Mouse (Mus musculus) limb, embryonic 14.5 days (tissue): ENCODE measurements around the gene Ppm1h. TPM values are rescaled to one million over a fixed set of nuclear protein-coding genes. Genes with fewer than 3 reads are reported as not detected.

Source experiments
- ATAC-seq: fragments of 200-750 bp; cut with Nextera tagmentation; 2 replicates; pipeline ENCODE4 v1.8.0; 2017; ENCODE audit warnings: low read depth, moderate number of reproducible peaks, moderate TSS enrichment; ENCODE audit not compliant: low FRiP score
- DNase-seq: peaks from one replicate; pipeline ENCODE4 v3.0.0-alpha.2; 2015; ENCODE audit warnings: low spot score
- H3K27ac ChIP-seq: fragments of 300-500 bp; sonication (generic); replicated peaks from 2 replicates; pipeline ENCODE4 v1.5.1; 2014; ENCODE audit warnings: low read depth, mild to moderate bottlenecking, low read length, moderate library complexity, mixed read lengths
- H3K27me3 ChIP-seq: fragments of 300-500 bp; sonication (generic); 2 replicates; pipeline ENCODE4 v1.6.1; 2014; ENCODE audit warnings: low read length, mixed read lengths; ENCODE audit not compliant: control insufficient read depth, insufficient read depth
- H3K36me3 ChIP-seq: fragments of 300-500 bp; sonication (generic); 2 replicates; pipeline ENCODE4 v1.6.1; 2014; ENCODE audit warnings: mild to moderate bottlenecking, low read length, moderate library complexity, mixed read lengths; ENCODE audit not compliant: control insufficient read depth, insufficient read depth
- H3K4me1 ChIP-seq: fragments of 300-500 bp; sonication (generic); 2 replicates; pipeline ENCODE4 v1.6.1; 2014; ENCODE audit warnings: antibody characterized with exemption, low read length, mixed read lengths; ENCODE audit not compliant: control insufficient read depth, insufficient read depth
- H3K4me2 ChIP-seq: fragments of 300-500 bp; sonication (generic); replicated peaks from 2 replicates; pipeline ENCODE4 v1.6.1; 2014; ENCODE audit warnings: low read depth, mild to moderate bottlenecking, low read length, moderate library complexity; ENCODE audit not compliant: severe bottlenecking
- H3K4me3 ChIP-seq: fragments of 300-500 bp; sonication (generic); replicated peaks from 2 replicates; pipeline ENCODE4 v1.5.1; 2014; ENCODE audit warnings: low read length
- H3K9ac ChIP-seq: fragments of 300-500 bp; sonication (generic); 2 replicates; pipeline ENCODE4 v1.6.1; 2014; ENCODE audit warnings: mild to moderate bottlenecking, low read depth, low read length, moderate library complexity; ENCODE audit not compliant: severe bottlenecking
- H3K9me3 ChIP-seq: fragments of 300-500 bp; sonication (generic); 2 replicates; pipeline ENCODE4 v1.6.1; 2016; ENCODE audit warnings: low read length; ENCODE audit not compliant: control insufficient read depth
- POLR2A ChIP-seq: fragments of 200-500 bp; IDR thresholded peaks from 2 replicates; pipeline ENCODE4 v1.8.0; 2012; ENCODE audit warnings: inconsistent platforms, mild to moderate bottlenecking, moderate library complexity, borderline replicate concordance; ENCODE audit not compliant: insufficient read depth, insufficient read length; ENCODE audit errors: extremely low read depth
- WGBS: fragments of 180-500 bp; shearing (Covaris S2); extraction: QIAGEN DNeasy Blood & Tissue Kit; methylation state at CpG from one replicate; pipeline ENCODE4 v1.1.7; 2014; 5-methylcytosine and 5-hydroxymethylcytosine counted together
- polyA plus RNA-seq, 2 experiments: library from polyadenylated mRNA; depleted of rRNA in 1 of 2; stranded (reverse) in 1 of 2; unstranded in 1 of 2; fragments of >200 nt; fragmentation: Nextera tagmentation in 1 of 2; extraction: Ambion mirVana in 1 of 2; gene quantifications; 2 replicates each; pipeline versions ENCODE4 v1.2.1 to v1.2.3; 2012 to 2014

Ppm1h gene
- polyA plus RNA-seq, 2 experiments = 2.2 to 3.4 TPM

GRCm38 (mm10) chr10:122743361-122743760, 64.8 kb downstream of the Ppm1h start:
- Histone ChIP-seq H3K36me3 (no peaks in the 10 kb centered on the region), H3K27me3 (no peaks in the 10 kb centered on the region), H3K9me3 (no peaks in the 10 kb centered on the region), H3K4me2 (no peak overlapping the region), H3K4me3 (no peak overlapping the region), H3K27ac (no peak overlapping the region), H3K9ac (no peak overlapping the region), H3K4me1 (no peaks in the 10 kb centered on the region)
- TF ChIP-seq POLR2A = no peak
- no peak for DNase-seq
- WGBS = 88% methylated on average over 2 of the region's 2 CpGs
- no peak for ATAC-seq

GRCm38 (mm10) chr10:122744970-122745369, 66.4 kb downstream of the Ppm1h start:
- Histone ChIP-seq H3K27me3 (no peaks in the 10 kb centered on the region), H3K9me3 (no peaks in the 10 kb centered on the region), H3K36me3 (no peaks in the 10 kb centered on the region), H3K9ac (no peak overlapping the region), H3K4me3 (no peak overlapping the region), H3K27ac (no peak overlapping the region), H3K4me2 (no peak overlapping the region), H3K4me1 (no peaks in the 10 kb centered on the region)
- no peak for TF ChIP-seq POLR2A
- 94% methylated on average over 2 of the region's 2 CpGs for WGBS
- ATAC-seq (no peak), DNase-seq (no peak)

GRCm38 (mm10) chr10:122746211-122746610, 67.6 kb downstream of the Ppm1h start:
- Histone ChIP-seq H3K27me3 (no peaks in the 10 kb centered on the region), H3K4me3 (no peak overlapping the region), H3K4me1 (no peaks in the 10 kb centered on the region), H3K27ac (no peak overlapping the region), H3K36me3 (no peaks in the 10 kb centered on the region), H3K4me2 (no peak overlapping the region), H3K9me3 (no peaks in the 10 kb centered on the region), H3K9ac (no peak overlapping the region)
- ATAC-seq (no peak), DNase-seq (no peak)
- no peak for TF ChIP-seq POLR2A
- WGBS = 77% methylated on average over 7 of the region's 7 CpGs

GRCm38 (mm10) chr10:122747151-122747925, 68.8 kb downstream of the Ppm1h start:
- DNase-seq (no peak), ATAC-seq (no peak)
- TF ChIP-seq POLR2A = no peak
- 83% methylated on average over 11 of the region's 11 CpGs for WGBS
- no peaks in the 10 kb centered on the region for H3K9me3 ChIP-seq
- H3K4me3 ChIP-seq = no peak overlapping the region
- no peaks in the 10 kb centered on the region for H3K36me3 ChIP-seq
- H3K4me2 ChIP-seq = no peak overlapping the region
- H3K4me1 ChIP-seq = no peaks in the 10 kb centered on the region
- H3K27me3 ChIP-seq = no peaks in the 10 kb centered on the region
- no peak overlapping the region for H3K27ac ChIP-seq
- no peak overlapping the region for H3K9ac ChIP-seq

GRCm38 (mm10) chr10:122748361-122748951, 69.9 kb downstream of the Ppm1h start:
- ATAC-seq = no peak
- Histone ChIP-seq H3K9me3 (no peaks in the 10 kb centered on the region), H3K9ac (no peak overlapping the region), H3K36me3 (no peaks in the 10 kb centered on the region), H3K27me3 (no peaks in the 10 kb centered on the region), H3K4me1 (no peaks in the 10 kb centered on the region), H3K4me3 (no peak overlapping the region), H3K4me2 (no peak overlapping the region), H3K27ac (no peak overlapping the region)
- no peak for TF ChIP-seq POLR2A
- DNase-seq = no peak
- 75% methylated on average over 4 of the region's 4 CpGs for WGBS
